Mouse (Mus musculus): ENCODE results near the gene Limch1.
A peak's percentile ranks its signal among the peaks of the same experiment; 100 is the strongest.

The Limch1 gene

DNA sequence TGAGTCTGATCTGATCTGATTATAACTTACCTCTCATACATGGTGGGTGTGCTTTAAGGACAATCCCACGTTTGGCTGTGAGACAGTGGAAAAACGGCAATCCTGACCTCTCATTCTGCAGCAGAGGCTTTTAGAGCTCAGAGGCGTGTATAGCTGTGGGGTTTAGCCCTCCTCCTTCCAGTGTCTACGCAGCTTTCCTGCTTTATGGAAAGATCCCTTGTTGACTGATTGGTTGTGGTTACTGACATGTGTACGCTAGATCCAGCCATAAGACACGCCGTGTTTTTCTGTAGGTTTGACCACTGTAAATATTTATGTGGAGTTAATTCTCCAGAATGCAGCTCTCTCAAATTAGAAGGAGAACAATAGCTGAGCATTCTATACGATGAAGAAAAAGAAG, 81.2 kb downstream of the Limch1 start:
- no peak for DNase-seq (ENCODE audit: low spot score in 2 of 2)

DNA sequence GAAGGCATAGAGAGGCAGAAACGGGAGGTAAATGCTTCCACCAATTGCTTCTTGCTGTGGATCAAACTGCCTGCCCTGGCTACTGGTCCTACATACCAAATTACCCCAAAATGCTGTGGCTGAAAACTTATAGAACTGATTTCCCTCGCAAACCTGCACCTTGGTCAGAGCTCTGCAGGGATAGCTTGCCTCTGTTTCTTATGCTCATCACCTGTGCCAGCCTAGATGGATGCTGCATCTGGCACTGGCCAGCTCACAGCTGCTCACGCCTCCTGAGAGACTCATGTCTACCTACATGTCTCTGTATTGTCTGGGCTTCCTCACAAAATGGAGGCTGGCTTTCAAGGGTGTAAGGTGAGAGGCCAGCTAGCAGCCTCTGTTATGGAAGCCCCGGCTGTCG, 83.9 kb downstream of the Limch1 start:
- DNase-seq (ENCODE audit: low spot score in 2 of 2), result no peak

DNA sequence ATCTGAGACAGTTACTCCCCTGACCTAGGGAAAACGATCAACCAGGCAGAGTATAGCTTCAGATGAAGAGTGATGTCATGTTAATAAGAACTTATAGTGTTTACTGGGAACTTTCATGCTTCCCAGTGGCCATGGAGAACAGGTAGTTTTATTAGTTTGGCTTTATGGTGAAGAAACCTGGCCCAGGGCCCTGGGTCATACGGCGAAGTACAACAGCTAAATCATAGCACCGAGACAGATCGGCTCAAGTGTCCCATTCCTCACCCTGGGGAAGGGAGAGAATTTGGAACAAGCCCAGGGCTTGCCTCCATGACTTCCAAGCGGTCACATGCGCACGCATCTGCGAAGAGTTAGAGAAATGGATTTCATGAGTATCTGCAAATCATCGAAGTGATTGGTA, 84.6 kb downstream of the Limch1 start:
- DNase-seq (ENCODE audit: low spot score in 2 of 2), result no peak

DNA sequence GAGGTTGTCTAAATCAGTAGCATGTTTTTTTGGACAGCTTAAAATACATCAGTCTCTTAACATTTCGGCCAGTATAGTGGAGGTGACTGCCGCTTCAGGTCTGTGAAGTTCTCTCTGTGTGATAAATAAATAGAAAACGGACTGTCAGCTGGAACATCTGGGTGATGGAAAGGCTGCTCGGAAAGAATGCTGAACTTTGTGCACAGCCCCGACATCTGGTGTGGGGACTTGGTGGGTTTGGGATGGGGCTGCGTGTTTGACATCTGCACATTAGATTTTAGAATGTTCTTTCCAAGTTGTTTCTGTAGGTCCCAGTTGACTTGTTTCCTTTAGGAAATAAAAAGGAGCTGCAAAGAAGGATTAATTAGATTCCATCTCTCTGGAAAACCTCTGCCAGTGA, 89.1 kb downstream of the Limch1 start:
- no peak for DNase-seq (ENCODE audit: low spot score in 2 of 2)

DNA sequence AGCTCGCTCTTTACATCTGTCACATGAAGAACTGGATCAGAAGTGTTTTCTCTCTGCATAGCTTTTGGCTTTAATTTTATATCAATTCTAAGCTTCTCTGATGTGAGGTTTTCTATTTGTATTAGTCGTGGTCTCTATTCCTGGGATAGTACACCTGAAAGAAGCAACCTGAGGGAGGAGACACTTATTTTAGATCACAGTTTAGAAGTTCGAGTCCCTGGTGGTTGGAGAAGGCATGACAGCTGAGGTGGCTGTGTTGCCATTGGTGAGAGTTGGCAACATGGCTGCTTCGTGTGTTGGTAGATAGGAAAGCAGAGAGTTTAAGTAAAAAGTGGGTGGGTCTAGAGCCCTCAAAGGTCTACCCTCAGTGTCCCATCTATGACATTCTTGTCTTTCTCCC, 91.3 kb downstream of the Limch1 start:
- no peak for DNase-seq (ENCODE audit: low spot score in 2 of 2)

DNA sequence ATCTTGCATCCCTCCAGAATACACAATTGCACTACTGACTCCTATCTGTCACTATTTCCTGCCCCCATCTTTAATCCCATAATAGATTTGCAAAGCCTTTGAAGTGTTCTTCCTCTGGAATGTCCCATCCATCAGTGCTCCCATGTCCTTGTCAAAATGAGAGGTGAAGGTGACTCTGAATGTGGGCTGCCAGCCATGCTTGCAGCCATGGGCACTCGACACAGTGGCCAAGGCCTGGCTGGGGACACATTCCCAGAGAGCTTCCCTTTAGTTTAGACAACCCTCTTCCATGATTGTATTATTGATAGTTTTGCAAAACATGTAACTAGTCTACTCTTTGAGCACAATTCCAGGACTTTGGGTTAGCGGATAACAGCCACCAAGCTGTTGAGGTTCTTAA, 96.3 kb downstream of the Limch1 start:
- no peak for DNase-seq (ENCODE audit: low spot score in 2 of 2)

DNA sequence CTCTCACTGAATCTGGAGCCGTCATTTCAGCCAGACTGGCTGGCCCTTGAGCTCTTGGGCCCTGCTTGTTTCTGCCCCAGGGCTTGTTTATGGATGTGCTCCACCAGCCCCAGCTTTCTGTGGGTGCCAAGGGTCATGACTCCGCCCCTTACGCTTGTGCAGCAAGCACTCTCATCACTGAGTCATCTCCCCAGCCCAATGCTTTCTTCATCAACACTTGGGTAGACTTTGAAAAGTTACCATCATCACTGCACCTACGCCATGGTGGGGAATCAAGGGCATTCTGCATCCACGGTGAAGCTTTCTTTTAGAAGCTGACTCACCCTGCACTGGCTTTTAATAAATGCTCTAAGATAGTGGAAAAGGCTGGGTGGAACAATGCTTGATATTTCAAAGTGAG, 97.1 kb downstream of the Limch1 start:
- DNase-seq (ENCODE audit: low spot score in 2 of 2), result no peak

DNA sequence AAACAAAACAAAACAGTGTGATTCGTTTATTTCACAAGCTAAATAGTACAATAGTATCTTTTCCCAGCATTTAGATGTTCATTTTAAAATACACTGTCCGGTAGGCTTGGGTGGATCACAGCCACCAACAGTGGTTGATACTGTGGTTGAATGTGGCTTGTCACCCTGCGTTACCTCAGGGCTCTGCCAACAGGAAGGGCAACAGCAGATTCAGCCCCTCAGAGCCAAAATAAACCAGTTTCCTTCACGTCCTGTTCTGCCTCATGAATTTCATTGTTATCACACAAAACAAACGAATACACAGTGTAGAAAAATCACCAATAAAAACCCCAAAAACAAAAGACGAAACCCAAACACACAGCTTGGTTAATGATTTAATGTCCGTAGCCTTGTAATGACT, 102.5 kb downstream of the Limch1 start:
- no peak for DNase-seq (ENCODE audit: low spot score in 2 of 2)

DNA sequence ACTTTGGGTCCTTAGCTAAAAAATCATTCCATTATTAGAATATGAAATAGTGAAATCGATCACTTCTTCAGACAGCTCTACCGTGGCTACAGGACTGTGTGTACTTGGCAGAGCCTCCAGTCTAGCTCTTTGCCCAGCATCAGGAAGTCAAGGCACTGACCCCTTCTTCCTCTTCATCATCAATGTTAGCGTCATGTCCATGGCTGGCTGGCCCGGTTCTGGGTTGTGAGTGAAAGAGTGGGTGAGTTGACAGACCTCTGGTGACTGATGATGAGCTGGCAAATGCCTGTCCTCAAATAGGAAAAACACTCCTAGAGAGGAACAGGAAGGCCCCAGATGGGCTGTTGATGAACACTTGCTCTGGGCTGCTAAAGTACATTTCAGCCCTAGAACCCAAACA, 103.5 kb downstream of the Limch1 start:
- no peak for DNase-seq (ENCODE audit: low spot score in 2 of 2)

DNA sequence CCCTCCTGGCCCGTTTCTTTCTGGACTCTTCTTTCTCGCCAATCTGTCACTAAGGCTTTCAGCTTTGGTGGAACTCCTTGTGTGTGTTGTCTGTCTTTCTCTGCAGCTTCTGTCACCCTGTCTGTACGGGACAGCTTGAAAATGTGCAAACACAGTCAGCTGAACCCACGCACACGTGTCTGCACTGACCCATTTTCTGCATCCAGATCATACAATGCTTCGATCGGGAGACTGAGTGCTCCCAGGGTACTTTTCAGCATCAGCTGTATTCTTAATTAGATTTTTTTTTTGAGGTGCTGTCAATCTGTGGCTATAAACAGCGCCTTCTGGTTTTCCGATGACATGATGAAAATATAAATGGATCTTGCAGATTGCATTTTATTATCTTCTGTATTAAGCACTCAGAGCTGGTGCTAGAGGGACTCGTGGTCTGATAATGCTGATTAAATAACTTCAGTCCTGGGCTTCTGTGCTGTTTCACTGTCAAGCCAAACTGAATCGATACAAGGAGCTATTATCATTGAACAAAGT, 105.2 kb downstream of the Limch1 start:
- no peak for DNase-seq (ENCODE audit: low spot score in 2 of 2)

DNA sequence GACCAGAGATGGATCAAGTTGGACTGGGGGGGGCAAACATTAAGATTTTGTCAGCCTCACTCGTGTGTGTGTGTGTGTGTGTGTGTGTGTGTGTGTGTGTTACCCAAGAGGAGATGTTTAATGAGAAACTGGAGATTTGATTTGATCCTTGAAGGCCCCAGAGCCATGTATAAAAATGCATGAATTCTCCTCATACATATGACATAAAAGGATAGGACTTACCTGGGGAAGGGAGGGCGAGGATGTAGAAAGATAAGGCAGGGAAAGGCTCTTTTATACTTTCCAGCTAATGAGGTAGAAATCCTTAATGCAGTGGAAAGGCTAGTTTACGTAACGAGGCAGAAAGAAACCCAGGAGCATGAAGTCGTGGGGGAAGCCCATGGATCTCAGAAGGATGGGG, 106.1 kb downstream of the Limch1 start:
- DNase-seq (ENCODE audit: low spot score in 2 of 2), result no peak

DNA sequence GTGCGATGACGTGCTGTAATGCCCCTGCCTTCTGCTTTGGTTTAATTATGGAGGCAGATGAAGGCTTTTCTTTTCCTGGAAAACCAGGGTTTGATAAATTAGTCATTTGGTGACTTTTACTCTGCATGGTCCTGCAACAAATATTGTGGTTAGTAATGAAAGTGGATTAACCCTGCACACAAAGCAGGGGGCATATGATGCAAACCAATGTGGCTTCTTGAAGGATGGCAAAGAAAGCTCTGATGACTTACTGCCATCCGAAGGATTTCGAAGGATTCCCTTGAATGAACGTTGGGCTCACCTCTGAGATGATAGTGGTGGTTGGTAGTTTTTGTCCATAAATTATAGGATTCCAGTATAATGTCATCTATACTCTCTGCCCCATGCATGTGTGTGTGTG, 108.6 kb downstream of the Limch1 start:
- no peak for DNase-seq (ENCODE audit: low spot score in 2 of 2)

DNA sequence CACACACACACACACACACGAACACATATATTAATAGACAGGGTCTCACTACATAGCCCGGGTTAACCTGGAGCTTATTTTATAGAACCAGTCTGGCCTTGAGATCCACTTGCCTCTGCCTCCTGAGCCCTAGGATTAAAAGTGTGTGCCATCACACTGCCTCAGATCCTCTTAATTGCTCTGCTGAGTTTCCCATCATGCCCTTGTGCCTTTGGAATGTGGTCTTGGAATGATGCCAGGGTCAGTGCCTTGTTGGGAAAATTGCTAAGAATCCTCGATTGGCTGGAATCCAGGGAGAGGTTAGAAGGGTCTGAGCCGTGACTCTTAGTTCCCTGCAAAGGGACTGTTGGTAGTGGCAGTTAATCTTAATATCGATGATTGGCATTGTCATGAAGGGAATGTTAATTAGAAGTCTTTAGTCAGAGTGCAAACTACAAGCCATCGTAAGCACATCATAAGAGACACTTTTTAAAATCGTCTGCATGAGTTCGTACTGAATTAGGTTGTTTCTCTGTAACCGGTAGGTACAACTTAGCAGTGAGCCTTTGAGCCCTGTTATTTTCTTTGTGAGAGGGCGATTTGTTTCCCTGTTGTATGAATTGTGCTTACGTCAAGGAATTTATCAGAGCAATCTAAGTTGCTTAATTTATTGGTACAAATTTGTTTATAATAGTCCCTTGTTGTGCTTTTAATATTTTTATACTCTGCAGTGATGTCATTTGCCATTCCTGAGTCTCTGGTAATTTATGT, 109.9 kb downstream of the Limch1 start:
- peak in 1 of 2 experiments; percentile 5 for DNase-seq (ENCODE audit: low spot score in 2 of 2)

DNA sequence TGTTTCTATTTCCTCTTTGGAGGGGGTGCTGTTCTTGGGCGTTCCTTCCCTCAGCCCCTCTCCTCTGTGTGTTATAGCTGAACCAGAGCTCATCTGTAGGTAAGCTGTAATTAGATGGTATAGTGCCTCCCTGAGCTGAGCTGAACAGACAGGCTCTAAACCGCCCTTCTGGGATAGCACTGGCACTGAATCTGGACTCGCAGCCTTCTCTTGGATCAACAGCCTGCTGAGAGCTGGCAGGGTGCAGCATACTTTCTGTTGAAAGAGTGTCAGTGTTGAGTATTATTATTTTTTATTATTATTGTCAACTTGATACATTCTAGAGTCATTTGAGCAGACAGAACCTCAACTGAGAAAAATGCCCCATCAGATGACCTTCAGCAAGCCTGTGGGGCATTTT, 113.9 kb downstream of the Limch1 start:
- DNase-seq (ENCODE audit: low spot score in 2 of 2), result no peak

DNA sequence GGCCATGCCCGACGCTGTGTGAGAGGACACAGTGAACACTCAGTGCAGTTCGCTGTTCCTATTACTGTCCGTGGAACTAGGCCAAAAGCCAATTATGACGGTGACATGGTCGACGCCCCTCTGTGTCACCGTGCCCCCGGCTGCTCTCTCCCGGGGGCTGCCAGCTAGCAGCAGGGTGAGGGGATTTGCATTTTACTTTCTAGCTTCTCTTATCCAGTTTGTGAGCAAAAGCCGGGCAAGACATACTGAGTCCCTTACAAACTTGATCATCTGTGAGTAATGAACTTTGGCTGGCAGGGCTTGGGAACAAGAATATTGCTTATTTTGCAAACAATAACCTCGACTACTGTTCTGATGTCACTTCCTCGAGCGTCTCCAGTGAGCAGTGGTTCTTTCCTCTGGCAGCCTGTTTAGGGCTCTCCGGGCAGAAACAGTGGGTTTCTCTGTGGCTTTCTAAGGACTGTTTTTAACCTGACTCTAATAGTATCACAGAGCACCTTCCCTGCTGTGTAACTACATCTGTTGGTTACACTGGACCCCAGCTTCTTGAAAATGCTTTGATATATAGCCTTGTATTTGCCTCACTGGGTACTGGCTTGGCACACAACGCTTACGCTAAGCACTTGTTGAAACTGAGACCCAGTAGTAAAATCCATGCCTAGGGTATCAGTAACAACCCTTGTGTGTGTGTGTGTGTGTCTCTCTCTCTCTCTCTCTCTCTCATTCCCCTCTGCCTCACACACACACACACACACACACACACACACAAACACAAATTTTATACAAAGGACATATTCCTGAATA, 115.8 kb downstream of the Limch1 start:
- no peak for DNase-seq (ENCODE audit: low spot score in 2 of 2)

DNA sequence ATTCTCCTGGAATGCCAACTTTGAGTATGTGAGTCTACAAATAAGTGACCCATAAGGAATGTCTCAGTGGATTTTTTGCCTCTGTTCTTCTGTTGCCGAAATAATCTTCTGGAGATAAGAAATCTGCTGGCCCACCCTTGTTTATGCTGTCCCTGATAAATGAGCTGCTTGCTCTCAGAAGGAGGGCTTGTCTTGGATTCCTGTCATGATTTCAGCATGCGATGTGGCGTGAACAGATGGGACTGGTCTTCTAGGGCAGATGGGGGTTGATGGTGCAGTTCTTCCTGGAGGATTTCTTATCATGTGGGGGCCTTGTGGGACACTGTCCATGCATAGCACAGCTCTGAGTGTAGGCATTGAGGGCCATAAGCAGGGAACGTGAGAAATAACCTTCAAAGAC, 116.5 kb downstream of the Limch1 start:
- no peak for DNase-seq (ENCODE audit: low spot score in 2 of 2)

DNA sequence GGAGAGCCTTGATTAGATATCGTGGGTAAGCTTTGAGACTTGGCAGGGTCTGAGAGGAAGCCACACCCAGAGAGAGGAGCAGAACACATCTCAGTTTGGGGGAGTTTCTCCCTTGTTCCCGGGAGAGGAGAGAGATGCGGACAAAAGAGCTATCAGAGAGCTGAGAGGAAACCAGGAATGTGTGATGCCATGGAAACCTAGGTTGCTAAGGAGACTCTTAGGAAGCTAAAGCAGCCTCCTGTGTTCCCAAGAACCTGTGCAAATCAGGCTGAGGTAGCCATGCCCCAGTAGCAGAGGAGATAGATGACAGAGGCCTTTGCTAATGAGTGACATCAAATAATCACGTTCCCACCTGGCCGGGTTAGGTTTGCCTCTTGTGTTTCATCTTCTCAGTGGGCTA, 119.6 kb downstream of the Limch1 start:
- no peak for DNase-seq (ENCODE audit: low spot score in 2 of 2)

DNA sequence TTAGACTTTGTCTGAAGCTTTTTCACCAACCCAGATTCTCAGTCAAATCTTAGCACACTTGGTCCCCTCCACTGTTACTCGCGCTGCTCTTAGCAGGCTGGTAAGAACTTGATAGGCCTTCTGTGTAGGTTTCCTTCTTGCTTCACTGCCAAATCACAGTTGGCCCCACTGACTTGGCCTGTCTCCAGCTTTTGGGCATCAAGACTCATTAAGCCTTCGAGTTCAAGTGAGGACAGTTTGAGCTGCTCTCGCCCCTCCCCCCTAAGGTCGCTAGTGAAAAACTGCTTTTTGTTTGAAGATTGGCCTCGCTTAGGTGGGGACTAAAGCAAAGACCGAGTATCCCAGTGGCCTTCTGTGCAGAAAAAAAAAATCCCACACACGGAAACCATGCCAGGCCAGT, 120.4 kb downstream of the Limch1 start:
- no peak for DNase-seq (ENCODE audit: low spot score in 2 of 2)

DNA sequence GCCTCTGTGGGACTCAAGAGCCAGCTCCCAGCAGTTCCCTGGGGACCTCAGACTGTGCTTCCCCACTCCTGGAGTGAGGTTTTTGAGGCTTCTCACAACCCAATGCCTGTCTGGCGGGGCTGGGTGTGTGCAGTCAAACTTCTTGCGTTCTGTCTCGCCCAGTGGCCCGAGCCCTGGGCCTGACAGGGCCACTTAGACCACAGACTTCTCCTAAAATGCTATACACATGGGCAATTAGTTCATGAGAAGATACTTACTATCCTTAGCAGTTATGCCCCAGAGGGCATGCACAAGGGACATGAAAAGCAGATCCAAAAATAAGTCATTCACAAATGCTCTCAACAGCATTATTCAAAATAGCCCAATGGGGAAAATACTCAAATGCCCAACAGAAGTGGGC, 123.9 kb downstream of the Limch1 start:
- no peak for DNase-seq (ENCODE audit: low spot score in 2 of 2)

DNA sequence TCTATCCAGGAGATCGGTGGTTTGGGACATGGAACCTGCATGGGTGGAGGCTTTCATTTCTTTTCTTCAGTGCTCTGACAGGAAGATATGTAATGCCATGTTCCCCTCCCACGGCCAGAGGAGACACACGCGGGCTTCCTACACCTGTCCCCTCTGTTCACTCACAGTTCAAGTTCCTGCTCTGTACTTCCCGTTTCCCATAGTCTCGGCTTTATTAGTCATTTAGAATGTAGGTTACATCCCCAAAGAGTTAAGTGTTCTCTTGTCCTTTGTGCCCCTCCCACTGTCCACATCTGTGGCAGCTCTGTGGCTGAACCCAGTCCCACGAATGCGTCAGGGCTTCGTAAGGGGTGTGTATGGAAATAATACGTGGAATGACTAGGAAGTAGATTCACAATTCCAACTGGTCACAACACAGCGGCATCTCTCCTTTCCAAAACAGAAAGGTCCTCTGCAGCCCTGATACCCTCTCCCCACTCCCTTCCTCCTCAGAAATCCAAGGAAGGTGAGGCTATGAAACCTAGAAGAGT, 126.0 kb downstream of the Limch1 start:
- DNase-seq (ENCODE audit: low spot score in 2 of 2), result no peak

DNA sequence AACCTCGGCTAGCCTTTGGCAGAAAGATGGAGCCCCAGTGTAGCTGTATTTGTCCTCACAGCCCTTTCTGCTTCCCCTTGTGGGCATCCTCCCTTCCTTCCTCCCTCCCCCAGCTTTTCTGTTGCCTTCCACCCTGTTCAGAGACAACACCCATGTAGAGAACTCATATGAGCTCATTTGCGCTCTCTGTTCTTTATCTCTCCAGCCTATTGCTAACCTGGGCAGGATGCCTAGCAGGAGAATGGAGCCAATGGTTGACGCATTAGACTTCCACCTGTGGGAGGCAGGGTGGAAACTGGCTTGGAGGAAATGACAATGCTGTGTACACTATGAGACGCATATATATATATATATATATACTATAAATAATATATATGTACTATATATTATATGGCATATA, 126.4 kb downstream of the Limch1 start:
- no peak for DNase-seq (ENCODE audit: low spot score in 2 of 2)

DNA sequence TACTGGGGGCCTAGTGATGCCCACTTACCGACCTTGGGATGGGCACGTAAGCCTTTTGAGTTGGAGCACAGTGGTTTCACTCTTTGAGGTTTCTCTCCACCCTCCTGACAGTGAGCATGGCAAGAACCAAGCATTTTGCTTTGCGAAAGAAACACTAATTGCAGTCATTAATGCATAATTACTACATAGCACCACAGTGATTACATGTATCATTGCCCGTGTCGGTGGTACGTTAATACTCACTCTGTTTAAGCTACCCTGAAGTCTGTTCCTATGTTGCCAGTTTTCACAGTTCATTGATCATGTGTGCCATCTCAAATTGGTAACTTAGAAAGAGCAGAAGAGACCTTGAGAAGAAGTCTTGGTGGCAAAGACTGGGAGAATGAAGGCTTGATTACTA, 127.1 kb downstream of the Limch1 start:
- no peak for DNase-seq (ENCODE audit: low spot score in 2 of 2)
